Mouse (Mus musculus) olfactory bulb, adult 2 months (tissue): ENCODE data around the gene Sdc1. TPM values are rescaled to one million over a fixed set of nuclear protein-coding genes. Genes with fewer than 3 reads are reported as not detected.

Experiments
- H3K27ac ChIP-seq: fragments of 200-500 bp; 2 replicates; pipeline ENCODE4 v1.5.1; 2012; ENCODE audit warnings: low read depth, low read length; ENCODE audit not compliant: insufficient read depth
- H3K4me1 ChIP-seq: fragments of 200-500 bp; 2 replicates; pipeline ENCODE4 v1.6.1; 2012; ENCODE audit warnings: low read length; ENCODE audit not compliant: control insufficient read depth, insufficient read depth
- H3K4me3 ChIP-seq: fragments of 200-500 bp; 2 replicates; pipeline ENCODE4 v1.5.1; 2012; ENCODE audit warnings: mild to moderate bottlenecking, low read depth, low read length, moderate library complexity; ENCODE audit not compliant: insufficient read depth
- CTCF ChIP-seq: fragments of 200-500 bp; IDR thresholded peaks from 2 replicates; pipeline ENCODE4 v1.5.1; 2012; ENCODE audit warnings: low read depth, mild to moderate bottlenecking, low read length, moderate library complexity; ENCODE audit not compliant: insufficient read depth
- POLR2A ChIP-seq: fragments of 200-500 bp; IDR thresholded peaks from 2 replicates; pipeline ENCODE4 v1.6.1; 2012; ENCODE audit warnings: mild to moderate bottlenecking, low read depth, low read length, moderate library complexity; ENCODE audit not compliant: insufficient read depth
- WGBS: fragments of 180-500 bp; shearing (Covaris S2); methylation state at CpG from one replicate; pipeline ENCODE4 v1.1.7; 2018; 5-methylcytosine and 5-hydroxymethylcytosine counted together
- polyA plus RNA-seq: library from polyadenylated mRNA; stranded (reverse); fragments of >200 nt; gene quantifications from 2 replicates; pipeline ENCODE4 v1.2.4, GENCODE M21; 2012; ENCODE audit warnings: low replicate concordance; ENCODE audit not compliant: missing spikeins, insufficient read depth, insufficient read length

Sdc1 gene
- polyA plus RNA-seq, 1 experiment, result not detected

DNA sequence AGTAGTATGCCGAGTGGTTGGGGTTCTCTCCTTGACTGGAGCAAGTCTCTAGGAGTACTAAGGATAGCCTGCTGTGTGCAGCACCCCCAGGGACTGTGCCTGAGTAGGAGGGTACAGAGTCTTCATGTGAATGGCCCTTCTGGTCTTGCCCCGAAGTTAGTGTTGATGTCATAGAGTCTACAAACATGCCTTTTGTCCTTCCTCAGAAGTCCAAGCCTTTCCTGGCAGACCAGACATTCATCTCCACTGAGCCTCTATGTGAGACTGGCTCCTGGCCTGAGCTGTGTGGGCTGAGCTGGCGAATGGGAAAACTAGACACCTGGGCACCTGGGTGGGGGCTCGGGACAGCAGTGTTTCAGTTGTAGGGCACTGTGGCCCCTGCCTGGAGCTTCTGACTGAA is 8.7 kb downstream of the Sdc1 start:
- WGBS, result 75% methylated on average over 4 of the region's 4 CpGs
- H3K4me1 ChIP-seq, result peaks cover 5% of the 10 kb centered on the region
- TF ChIP-seq POLR2A (no peak), CTCF (no peak)
- H3K4me3 ChIP-seq, result no peak overlapping the region
- H3K27ac ChIP-seq, result no peak overlapping the region

DNA sequence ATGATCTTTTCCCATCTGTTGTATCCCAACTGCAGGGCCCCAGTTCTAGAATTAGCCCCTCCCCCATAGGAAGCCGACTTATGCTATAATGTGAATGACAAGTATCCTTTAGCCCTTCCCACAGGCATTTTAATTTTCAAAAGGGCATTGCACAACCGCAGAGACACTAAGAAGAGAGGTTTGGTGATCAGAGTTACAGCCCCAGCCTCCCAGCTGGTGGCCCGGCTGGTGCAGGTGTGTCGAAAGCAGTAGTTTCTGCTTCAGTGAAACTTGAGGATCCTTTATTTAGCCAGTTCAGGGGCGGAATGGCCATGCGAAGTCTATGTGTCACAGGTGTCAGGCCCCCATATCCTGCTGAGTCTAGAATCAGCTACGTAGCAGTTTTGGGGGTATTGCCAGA is 10.0 kb downstream of the Sdc1 start:
- peaks cover 5% of the 10 kb centered on the region for H3K4me1 ChIP-seq
- no peak overlapping the region for H3K4me3 ChIP-seq
- no peak overlapping the region for H3K27ac ChIP-seq
- TF ChIP-seq CTCF (no peak), POLR2A (no peak)
- 87% methylated on average over 7 of the region's 7 CpGs for WGBS

DNA sequence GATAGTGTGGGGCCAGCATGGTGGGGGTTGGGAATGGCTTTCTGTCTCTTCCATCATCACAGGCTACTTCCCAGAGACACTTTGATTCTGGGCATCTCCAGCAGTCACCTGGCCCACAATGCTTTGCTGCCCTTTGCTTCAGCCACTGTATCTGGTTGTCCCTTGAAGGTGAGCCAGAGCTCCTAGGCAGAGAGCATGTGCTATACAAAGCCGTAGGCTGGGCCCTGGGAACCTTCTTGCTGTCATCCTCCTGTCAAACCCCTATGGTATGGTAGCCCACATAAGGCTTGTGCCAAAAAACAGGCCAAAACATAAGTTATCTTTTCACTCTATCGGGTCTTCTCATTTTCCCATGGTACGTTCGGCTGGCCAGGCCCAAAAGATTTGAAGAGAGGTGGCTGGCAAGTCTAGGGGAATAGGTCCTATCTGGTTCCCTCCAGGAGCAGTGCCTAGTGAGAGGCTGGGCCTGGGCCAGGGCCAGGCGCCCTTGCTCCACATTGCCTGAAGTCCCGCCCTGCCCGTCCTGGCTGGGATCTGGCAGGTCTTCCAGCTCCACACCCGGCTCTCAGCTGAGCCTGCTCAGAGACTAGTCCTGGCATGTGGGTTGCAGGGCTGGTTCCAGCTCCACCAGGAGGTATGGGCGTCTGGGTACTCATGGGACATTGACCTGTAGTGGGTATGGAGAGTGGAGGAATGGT is 10.7 kb downstream of the Sdc1 start:
- H3K4me3 ChIP-seq, result no peak overlapping the region
- no peak overlapping the region for H3K27ac ChIP-seq
- WGBS, result 89% methylated on average over 9 of the region's 9 CpGs
- TF ChIP-seq CTCF (no peak), POLR2A (no peak)
- peaks cover 5% of the 10 kb centered on the region for H3K4me1 ChIP-seq

DNA sequence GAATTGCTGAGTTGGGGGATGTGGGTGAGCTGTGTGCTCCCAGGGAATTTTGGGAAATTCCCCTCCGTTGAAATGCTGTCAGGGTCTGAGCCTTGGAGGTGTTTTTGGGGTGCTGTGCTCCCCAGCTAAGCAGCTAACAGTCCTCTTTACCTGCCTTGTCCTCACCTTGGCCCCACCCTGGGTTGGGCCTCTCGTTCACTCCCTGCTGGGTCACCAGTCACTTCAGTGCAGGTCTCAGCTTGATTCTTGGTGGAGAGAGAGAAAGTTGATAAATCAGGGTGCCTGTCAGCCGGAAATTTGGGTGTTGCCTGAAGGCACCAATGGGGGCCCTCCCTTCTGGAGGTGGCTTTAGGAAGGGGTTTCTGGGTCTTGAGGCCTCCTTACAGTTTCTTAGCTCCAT is 11.4 kb downstream of the Sdc1 start:
- H3K27ac ChIP-seq, result no peak overlapping the region
- no peak overlapping the region for H3K4me3 ChIP-seq
- peaks cover 5% of the 10 kb centered on the region for H3K4me1 ChIP-seq
- WGBS, result 89% methylated on average over 3 of the region's 3 CpGs
- no peak for TF ChIP-seq CTCF

DNA sequence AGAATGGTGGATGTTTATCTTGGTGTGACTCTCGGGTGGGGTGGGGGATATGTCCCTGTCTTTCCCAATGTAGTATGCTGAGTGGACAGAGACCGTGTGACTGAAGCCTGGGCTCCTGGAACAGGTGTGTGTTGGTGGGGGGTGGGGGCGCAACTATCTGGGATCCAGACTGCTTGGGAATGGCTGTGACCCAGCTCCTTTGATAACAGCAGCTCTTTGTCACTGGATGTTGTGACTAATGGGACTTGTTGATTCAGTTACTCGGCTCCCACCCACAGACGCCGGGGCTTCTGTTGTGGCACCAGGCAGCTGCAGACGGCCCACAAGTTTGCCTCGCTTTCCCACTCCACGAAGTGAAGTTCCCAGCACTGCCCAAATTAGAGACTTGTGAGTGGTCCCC is 13.1 kb downstream of the Sdc1 start:
- Histone ChIP-seq H3K4me3 (no peak overlapping the region), H3K4me1 (peaks cover 5% of the 10 kb centered on the region), H3K27ac (no peak overlapping the region)
- 34% methylated on average over 9 of the region's 9 CpGs for WGBS
- TF ChIP-seq POLR2A (no peak), CTCF (no peak)

DNA sequence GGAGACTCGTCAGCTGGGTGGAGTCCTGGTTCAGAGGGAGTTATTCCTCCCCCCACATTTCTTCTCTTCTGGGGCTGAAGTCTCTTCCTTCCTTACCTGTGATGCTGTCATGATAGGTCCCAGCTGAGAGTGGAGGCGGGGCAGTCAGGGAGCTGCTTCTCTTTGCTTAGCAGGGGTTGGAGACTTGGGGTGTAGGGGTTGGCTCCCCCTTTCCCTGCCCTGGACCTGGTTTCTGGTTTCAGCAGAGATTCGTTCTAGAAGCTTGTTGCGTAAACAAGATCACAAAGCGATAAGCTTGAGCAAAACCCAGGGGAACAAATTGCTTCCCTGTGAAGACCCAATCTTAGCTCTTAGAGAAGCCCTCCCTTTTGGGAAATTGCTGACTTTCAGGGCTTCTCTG is 15.4 kb downstream of the Sdc1 start:
- H3K27ac ChIP-seq, result no peak overlapping the region
- 88% methylated on average over 5 of the region's 5 CpGs for WGBS
- H3K4me3 ChIP-seq, result no peak overlapping the region
- no peak for TF ChIP-seq POLR2A
- no peak for TF ChIP-seq CTCF
- H3K4me1 ChIP-seq, result peaks cover 5% of the 10 kb centered on the region

DNA sequence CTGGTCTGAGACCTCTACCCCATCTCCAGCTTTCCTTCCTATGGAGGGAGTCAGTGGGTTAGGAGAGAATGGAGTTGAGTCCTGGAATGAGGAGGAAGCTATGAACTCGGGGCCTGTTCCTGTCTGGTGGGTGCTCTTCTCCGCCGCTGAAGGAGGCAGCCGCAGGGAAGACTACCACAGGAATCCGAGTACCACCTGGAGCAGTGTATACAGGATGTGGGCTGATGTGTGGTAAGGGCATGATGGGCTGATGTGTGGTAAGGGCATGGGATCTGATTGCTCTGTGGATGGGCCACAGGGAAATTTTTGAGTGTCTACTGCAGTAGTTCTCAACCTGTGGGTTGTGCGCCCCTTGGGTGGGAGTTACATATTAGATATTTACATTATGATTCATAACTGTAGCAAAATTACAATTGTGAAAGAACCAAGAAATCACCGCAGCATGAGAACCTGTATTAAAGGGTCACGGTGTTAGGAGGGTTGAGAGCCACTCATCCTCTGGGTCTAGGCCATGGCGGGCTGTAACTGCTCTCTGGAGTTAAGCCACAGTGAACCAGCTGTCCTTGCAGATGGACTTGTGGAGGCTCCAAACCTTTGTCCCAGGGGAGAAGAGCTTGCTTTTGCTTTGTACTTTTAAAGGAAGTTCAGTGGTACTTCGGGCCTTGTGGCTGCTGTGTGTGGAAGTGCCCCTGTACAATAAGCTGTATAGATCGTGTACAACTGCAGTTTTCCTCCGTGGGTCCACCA is 16.0 kb downstream of the Sdc1 start:
- Histone ChIP-seq H3K4me1 (peaks cover 5% of the 10 kb centered on the region), H3K27ac (no peak overlapping the region), H3K4me3 (no peak overlapping the region)
- TF ChIP-seq POLR2A, result no peak
- no peak for TF ChIP-seq CTCF
- 94% methylated on average over 12 of the region's 12 CpGs for WGBS

DNA sequence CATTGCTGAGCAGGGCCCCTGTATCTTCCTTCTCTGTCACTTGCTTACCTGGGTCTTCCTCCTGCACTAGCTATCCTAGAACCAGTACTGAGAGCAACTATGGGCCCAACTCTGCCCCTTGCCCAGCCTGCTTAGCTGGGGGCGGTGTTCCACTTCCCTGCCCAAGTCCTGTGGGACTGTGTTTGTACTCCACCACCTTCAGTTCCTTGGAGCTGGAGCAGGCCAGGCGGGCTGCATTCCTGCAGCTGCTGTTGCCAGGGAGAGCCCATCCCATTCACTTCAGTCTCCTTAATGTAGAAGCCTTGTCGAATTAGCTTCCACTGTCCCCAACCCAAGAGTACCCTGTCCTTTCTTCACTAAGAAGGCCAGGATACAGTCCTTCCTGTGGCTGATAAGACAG is 17.3 kb downstream of the Sdc1 start:
- TF ChIP-seq CTCF (no peak), POLR2A (no peak)
- Histone ChIP-seq H3K4me3 (no peak overlapping the region), H3K4me1 (peaks cover 8% of the 10 kb centered on the region), H3K27ac (no peak overlapping the region)
- WGBS, result 82% methylated on average over 3 of the region's 3 CpGs

DNA sequence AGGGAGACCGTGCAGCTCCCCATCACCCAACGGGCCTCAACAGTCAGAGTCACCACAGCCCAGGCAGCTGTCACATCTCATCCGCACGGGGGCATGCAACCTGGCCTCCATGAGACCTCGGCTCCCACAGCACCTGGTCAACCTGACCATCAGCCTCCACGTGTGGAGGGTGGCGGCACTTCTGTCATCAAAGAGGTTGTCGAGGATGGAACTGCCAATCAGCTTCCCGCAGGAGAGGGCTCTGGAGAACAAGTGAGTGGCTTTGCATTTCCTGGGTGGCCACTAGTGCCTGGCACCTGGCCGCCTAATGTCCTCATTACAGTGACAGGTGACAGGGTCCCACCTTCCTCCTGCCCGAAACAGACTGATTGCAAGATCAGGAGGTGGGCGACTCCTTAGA is 19.5 kb downstream of the Sdc1 start:
- no peak for TF ChIP-seq CTCF
- no peak for TF ChIP-seq POLR2A
- WGBS, result 94% methylated on average over 12 of the region's 12 CpGs
- H3K4me1 ChIP-seq, result 0 out of 2 replicates have a peak, but pooled peaks cover 2% of the 10 kb centered on the region
- H3K27ac ChIP-seq, result no peak overlapping the region
- H3K4me3 ChIP-seq, result no peak overlapping the region
